Mouse (Mus musculus) layer of hippocampus, postnatal 36 days (tissue): ENCODE data around the gene 1700021F05Rik. TPM values are rescaled to one million over a fixed set of nuclear protein-coding genes. Genes with fewer than 3 reads are reported as not detected.

ENCODE experiments used
- DNase-seq, 2 experiments: peaks; one replicate each; pipeline ENCODE4 v3.0.0; 2022
- total RNA-seq, 2 experiments: library from RNA; stranded (reverse); gene quantifications; 2 replicates each; pipeline ENCODE4 v1.2.3; 2021

Gene 1700021F05Rik
- total RNA-seq: 10 to 100 TPM; 42.3 to 43.8 TPM

DNA sequence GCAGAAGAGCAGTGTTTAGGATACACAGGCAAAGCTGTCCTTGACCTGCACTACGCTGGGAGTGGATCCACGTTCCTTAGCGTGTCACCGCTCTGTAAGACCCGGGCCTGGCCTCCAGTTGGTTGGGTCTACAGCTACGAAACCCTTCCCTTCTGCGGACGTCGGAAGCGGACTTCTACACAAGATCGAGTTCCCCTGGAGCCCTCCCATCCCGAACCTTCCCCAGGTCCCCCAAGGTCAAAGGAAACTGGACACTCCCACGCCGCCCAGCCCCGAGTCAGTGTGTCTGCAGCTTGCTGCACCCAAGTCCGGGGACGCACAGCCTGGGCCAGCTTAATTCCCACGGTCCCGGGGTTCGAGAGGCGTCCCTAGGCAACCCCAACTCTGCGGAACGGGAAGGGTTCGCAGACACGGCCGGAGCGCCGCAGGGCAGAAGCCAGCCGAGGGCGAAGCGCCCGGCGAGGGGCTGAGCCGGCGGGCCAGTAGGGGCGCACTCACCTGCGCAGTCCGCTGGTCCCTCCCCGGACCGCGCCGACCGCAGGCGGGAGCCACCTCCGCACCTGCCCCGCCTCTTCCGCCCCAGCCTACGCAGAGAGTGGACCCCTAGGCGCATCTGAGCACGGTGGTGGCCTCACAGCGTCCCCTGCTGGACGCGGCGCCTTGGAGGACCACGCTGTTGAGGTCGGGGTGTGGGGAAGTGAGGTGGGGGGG lies at the start of gene 1700021F05Rik:
Gene 1700021F05Rik (minus strand): TSS at position 553 of the 711 bp plus-strand sequence.
- DNase-seq: peak; percentile 92 to 94

- no peak for DNase-seq
Observed at GRCm38 (mm10) chr10:43588470-43589177, 47.8 kb upstream of the 1700021F05Rik start.

GRCm38 (mm10) chr10:43584538-43584937 lies 43.7 kb upstream of the 1700021F05Rik start:
- no peak for DNase-seq

- DNase-seq: no peak
Observed at GRCm38 (mm10) chr10:43581260-43581659, 40.5 kb upstream of the 1700021F05Rik start.

GRCm38 (mm10) chr10:43580649-43581078 lies 39.9 kb upstream of the 1700021F05Rik start:
- DNase-seq: no peak

DNA sequence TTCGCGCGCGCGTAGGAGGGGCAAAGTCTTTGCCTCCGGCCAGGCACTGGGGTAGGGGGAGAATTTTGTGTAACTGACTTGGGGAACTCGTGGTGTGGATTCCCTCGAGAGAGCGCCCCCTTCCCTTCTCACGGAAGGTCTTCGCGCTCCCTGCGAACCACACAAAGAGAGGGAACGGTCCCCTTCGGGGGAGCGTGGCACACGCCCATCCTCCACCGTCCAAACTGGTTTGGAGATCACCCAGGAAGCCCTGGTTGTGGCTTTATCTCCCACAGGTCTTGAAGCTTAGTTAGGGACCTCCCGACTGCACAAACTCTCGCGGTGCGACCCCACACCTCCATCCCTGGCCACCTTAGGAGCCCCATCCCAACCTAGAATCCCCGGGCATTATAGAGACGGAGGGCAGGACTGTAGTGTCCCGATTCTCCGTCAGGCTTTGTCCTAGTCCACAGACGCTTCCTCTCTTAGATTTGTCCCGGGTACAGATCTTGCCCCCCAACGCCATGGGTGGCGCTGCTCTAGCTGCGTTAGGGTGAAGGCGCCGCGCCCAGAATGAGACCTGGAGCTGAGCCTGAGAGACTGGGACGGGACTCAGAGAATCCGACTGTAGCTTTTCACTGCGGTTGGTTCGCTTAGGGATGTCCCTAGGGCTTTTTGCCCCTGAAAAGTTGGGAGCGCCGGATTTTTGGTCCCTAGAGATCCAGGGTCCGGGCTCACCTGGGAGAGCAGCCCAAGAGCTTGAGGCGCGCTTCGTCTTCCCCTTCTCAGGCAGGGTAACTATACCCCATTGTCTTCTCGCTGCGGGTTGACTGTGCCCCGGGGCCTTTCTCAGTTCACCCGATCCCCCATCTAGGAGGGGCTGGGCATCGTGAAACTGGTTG lies 38.8 kb upstream of the 1700021F05Rik start:
- no peak for DNase-seq

DNA sequence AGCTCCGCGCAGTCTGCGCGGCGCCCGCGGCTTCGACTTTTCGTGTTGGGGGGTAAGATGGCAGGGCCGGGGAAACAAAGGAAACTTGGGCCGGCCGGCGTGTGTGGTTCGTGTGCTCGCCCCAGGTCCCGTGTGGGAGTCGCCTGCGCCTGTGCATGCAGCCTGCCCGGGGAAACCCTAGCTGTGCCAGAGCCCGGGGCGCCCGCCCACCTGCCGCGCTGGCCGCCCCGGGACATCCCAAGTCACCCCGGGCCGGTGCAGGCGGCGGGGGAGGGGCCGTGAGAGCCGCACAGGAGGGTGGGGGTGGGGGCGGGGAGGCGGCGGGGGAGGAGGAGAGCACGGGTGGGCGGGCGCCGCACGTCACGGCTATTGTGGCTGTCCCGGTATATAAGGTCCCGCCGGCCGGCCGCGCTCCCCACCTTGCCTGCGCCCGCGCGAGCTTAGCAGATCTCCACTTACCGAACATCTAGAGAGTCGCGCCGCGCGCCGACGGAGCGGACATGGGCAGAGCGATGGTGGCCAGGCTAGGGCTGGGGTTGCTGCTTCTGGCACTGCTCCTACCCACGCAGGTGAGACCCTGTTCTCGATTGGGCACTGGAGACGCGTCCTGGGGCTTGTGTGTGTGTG lies 38.1 kb upstream of the 1700021F05Rik start:
- no peak for DNase-seq

- DNase-seq: peak in 1 of 2 experiments; percentile 15
Observed at GRCm38 (mm10) chr10:43578366-43578753, 37.6 kb upstream of the 1700021F05Rik start.

DNA sequence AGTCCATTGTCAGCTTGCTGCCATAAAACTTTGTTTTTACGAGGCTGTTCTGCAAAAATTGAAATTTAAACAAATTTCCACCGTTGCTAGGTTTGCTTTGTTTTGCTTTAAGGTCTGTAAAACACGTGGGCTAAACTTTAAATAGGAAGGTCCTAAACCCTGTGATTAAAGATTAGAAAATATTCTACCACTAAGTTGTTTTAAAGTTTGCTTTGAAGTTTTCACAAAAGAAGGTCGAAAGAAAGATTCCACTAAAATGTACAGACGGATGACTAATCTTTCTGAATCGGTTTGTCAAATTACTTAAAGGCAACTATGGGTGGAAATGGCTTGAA lies 37.2 kb upstream of the 1700021F05Rik start, which contains the start of gene Cd24a:
Gene Cd24a (plus strand): TSS at position 288 of the 335 bp plus-strand sequence.
- DNase-seq: no peak

- DNase-seq: no peak
Observed at GRCm38 (mm10) chr10:43577299-43577996, 36.7 kb upstream of the 1700021F05Rik start.

GRCm38 (mm10) chr10:43574956-43575355 lies 34.2 kb upstream of the 1700021F05Rik start:
- peak; percentile 64 to 66 for DNase-seq

- no peak for DNase-seq
Observed at GRCm38 (mm10) chr10:43574352-43574751, 33.6 kb upstream of the 1700021F05Rik start.

DNA sequence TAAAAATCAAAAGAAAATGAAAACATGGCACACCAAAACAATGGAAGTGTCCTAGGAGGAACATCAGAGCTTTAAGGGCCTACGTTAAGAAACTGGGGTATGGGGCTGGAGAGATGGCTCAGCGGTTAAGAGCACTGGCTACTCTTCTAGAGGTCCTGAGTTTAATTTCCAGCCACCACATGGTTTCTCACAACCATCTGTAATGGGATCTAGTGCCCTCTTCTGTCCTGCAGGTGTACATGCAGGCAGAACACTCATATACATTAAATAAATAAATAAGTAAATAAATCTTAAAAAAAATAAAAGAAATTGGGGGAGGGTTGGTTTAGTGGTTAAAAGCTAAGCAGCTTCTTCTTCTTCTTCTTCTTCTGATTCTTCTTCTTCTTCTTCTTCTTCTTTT lies 20.5 kb upstream of the 1700021F05Rik start:
- no peak for DNase-seq

DNA sequence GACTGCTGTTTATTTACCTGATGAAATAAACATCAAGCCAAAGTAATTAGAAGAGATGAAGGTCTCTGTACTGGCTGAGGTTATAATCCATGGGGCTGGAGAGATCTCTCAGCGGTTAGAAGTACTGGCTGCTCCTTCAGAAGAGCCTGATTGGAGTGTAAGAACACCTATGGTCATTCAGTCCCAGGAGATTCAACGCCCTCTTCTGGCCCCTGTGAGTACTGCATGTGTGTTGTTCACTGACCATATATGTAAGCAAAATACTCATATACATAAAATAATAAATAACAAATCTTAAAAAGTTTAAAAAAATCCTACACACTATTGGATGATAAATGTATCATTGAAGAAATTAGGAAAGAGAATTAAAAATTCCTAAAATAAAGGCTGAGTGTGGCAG lies 20.0 kb upstream of the 1700021F05Rik start:
- no peak for DNase-seq

DNA sequence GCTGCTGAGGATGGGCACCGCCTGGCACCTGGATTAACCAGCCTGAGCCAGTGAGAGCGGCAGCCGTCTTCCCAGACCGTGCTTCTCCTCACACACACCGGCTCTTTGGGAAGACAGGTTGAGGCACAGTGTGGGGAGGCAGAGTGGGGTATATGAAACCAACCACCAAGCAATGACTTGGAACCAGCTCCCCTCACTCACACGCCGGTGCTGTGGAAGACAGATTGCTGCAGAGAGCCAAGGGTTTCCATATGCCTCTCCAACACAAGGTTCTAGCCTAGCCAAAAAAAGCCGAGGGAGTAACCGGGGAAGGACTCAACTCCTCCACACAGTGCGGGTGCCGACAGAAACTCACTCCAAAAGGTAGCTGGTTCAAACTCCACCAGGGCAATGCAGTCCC lies 18.5 kb upstream of the 1700021F05Rik start:
- peak in 1 of 2 experiments; percentile 10 for DNase-seq

DNA sequence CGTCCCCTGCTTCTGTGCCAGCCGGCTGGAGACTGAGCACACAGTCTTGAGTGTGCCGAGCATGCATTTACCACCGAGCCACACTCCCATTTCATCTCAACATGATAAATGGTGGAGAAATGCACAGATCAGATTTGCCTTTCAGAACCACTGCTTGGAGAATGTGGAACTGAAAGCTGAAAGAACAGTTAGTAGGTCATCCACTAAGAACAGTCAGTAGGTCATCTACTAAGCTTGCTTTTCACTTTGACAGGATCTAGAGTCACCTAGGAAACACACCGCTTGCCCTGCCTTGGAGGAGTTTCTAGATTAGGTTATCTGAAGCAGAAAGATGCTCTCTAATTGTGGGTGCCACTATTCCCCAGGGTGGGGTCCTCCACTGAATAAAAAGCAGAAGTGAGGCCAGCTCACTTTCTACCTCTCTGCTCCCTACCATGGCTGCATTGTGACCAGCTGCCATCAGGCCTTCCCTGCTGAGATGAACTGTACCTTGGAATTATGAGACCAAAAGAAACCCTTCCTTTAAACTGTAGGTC lies 16.9 kb upstream of the 1700021F05Rik start:
- DNase-seq: no peak

GRCm38 (mm10) chr10:43551388-43551787 lies 10.6 kb upstream of the 1700021F05Rik start:
- no peak for DNase-seq

- no peak for DNase-seq
Observed at GRCm38 (mm10) chr10:43550923-43551322, 10.1 kb upstream of the 1700021F05Rik start.

DNA sequence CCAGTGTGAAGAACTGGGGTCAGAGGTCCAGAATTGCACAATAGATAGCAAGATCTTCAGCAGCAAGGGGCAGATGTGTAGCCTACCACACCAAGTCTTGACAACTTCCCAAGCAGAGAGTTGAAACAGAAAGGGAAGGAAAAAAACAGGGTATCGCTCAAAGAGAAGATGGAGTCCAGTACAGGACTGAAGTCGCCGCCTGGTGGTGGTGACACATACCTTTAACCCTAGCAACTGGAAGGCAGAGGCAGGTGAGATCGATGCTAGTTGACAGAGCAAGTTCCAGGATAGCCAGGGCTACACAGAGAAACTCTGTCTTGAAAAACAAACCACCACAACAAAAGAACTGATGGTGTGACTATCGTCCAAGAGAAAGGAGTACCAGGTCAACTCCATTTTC lies 8.6 kb upstream of the 1700021F05Rik start:
- no peak for DNase-seq

DNA sequence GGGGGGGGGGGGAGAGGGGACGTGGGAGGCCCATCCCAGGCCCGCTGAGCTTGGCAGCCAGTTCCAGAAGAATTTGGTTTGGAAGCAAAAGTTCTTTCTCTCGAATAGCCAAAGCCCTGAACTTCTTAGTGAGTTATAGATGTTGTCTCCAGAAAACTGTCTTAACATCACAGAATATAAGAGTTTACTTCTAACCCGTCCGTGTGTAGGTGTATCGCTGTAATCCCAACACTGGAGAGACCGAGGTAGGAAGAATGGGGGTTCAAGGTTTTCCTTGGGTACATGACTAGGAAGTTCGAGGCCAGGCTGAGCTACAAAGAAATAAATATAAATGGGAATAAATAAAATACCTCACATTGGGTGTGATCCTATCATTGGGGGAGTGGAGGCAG lies 355 bp upstream of the 1700021F05Rik start:
- DNase-seq: no peak

- no peak for DNase-seq
Observed at GRCm38 (mm10) chr10:43539746-43540310, 966 bp downstream of the 1700021F05Rik start.
